In the genomic region with DNA sequence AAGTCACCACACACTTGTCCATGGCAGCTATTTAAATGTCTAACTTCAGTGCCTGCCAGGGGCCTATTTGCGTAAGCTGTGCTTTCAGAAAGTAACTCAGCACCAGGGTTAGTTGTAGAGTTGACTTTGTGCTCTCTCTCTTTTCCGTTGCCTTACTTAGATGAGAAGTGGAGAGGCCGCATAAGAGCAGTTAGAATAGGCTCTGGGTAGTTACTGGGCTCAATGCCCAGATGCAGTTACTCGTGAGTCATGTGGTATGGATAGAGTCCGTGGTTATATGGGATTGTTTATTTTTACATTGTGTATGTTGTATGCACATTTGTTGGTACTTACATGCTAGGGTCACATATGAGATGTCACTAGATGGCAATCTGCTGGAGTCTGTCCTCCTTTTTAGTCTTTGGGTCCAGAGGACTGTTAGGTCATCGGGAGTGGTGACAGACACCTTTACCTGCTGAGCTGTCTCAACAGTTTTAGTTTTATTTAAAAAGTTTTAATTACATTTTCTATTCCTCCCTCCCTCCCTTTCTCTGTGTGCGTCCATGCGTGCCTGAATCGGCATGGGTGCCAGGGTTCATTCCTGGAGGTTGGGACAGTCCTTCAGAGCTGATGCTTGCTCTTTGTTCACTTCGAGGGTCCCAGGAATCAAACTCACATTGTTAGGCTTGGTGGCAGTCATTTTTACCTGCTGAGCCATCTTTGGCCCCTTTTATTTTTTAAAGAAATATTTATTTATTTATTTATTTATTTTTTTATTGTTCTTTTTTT, we compare ENCODE assay signal across 9 mouse cellular contexts. TPM values are rescaled to one million over a fixed set of nuclear protein-coding genes. Genes with fewer than 3 reads are reported as not detected.
DNase-seq lines count a peak whose midpoint lies in the region; ATAC-seq and TF ChIP-seq lines count a peak whose summit lies in the region.
"Had no signal": no experiment of that assay in that cellular context is flagged by ENCODE, and none has a peak within 500 bp of the region (broad histone marks: within the 10 kb centered on the region; RNA-seq: fewer than 3 reads in every experiment).

No protein-coding gene starts in this region.

- no peak for TF ChIP-seq CTCF in hindbrain, postnatal 0 days (IDR thresholded peaks at IDR 0.05; ENCODE audit: low read depth)
- TF ChIP-seq CTCF in small intestine, adult 2 months (IDR thresholded peaks at IDR 0.05; ENCODE audit: extremely low read depth, insufficient read length, insufficient replicate concordance, low read depth, low read length): no peak

- peaks cover 29% of the 10 kb centered on the region for H3K4me1 ChIP-seq in forebrain, embryonic 15.5 days
- no peaks in the 10 kb centered on the region; the same call in 1 of the 2 replicates for H3K4me1 ChIP-seq in forebrain, embryonic 11.5 days (replicated peaks; ENCODE audit: control insufficient read depth, insufficient read depth, low read length)
- H3K4me1 ChIP-seq in hindbrain, postnatal 0 days (ENCODE audit: insufficient read depth, low read length): peaks cover 18% of the 10 kb centered on the region; the same call in 1 of the 2 replicates
- peaks cover 3% of the 10 kb centered on the region for H3K4me1 ChIP-seq in small intestine, adult 2 months (ENCODE audit: control insufficient read depth, insufficient read depth, insufficient read length, low read length)

- no peaks in the 10 kb centered on the region for H3K27me3 ChIP-seq in forebrain, embryonic 15.5 days
- H3K27me3 ChIP-seq in forebrain, embryonic 11.5 days (ENCODE audit: control insufficient read depth, insufficient read depth, low read length): no peaks in the 10 kb centered on the region
- no peaks in the 10 kb centered on the region for H3K27me3 ChIP-seq in hindbrain, postnatal 0 days (ENCODE audit: insufficient read depth, low read length)
- H3K27me3 ChIP-seq in small intestine, adult 2 months (ENCODE audit: control insufficient read depth, insufficient read depth, low read length): no peaks in the 10 kb centered on the region

- no peak for TF ChIP-seq POLR2A in small intestine, adult 2 months (IDR thresholded peaks at IDR 0.05; ENCODE audit: low read depth, low read length)

- WGBS in forebrain, embryonic 15.5 days: 56% methylated on average over 10 of the region's 10 CpGs
- 85% methylated on average over 10 of the region's 10 CpGs for WGBS in forebrain, embryonic 11.5 days
- 54% methylated on average over 10 of the region's 10 CpGs for WGBS in hindbrain, postnatal 0 days
- 42% methylated on average over 10 of the region's 10 CpGs for WGBS in small intestine, adult 2 months

- H3K4me3 ChIP-seq in forebrain, embryonic 15.5 days: no peak overlapping the region
- no peak overlapping the region for H3K4me3 ChIP-seq in forebrain, embryonic 11.5 days (ENCODE audit: low read depth, low read length)
- no peak overlapping the region for H3K4me3 ChIP-seq in hindbrain, postnatal 0 days (ENCODE audit: low read length)
- H3K4me3 ChIP-seq in small intestine, adult 2 months (ENCODE audit: low read depth, low read length): no peak overlapping the region

- H3K4me2 ChIP-seq in forebrain, embryonic 15.5 days (replicated peaks): peak overlapping the region; percentile 74; the same call in 1 of the 2 replicates
- no peak overlapping the region for H3K4me2 ChIP-seq in forebrain, embryonic 11.5 days (ENCODE audit: low read depth, low read length, severe bottlenecking)
- H3K4me2 ChIP-seq in hindbrain, postnatal 0 days (ENCODE audit: low read depth, low read length): peak overlapping the region; percentile 70

- no peak overlapping the region for H3K9ac ChIP-seq in forebrain, embryonic 15.5 days (replicated peaks)
- no peak overlapping the region for H3K9ac ChIP-seq in forebrain, embryonic 11.5 days (ENCODE audit: low read length)
- H3K9ac ChIP-seq in hindbrain, postnatal 0 days (replicated peaks; ENCODE audit: low read length): no peak overlapping the region
- H3K9ac ChIP-seq: liver, embryonic 14.5 days had no signal

- no peaks in the 10 kb centered on the region for H3K9me3 ChIP-seq in forebrain, embryonic 15.5 days
- H3K9me3 ChIP-seq in forebrain, embryonic 11.5 days (ENCODE audit: control insufficient read depth, low read length): no peaks in the 10 kb centered on the region
- no peaks in the 10 kb centered on the region for H3K9me3 ChIP-seq in hindbrain, postnatal 0 days (ENCODE audit: low read length)

- no peak for ATAC-seq in forebrain, embryonic 15.5 days (replicated peaks)
- no peak for ATAC-seq in forebrain, embryonic 11.5 days (replicated peaks; ENCODE audit: low FRiP score)
- no peak for ATAC-seq in hindbrain, postnatal 0 days

- DNase-seq in forebrain, embryonic 11.5 days (ENCODE audit: low spot score): no peak
- DNase-seq in lung, adult 18-20 months: peak; percentile 43 to 68
- DNase-seq in lung, postnatal 10 days: no peak
- peak; percentile 17 for DNase-seq in hindbrain, postnatal 0 days (ENCODE audit: low spot score)
- DNase-seq in ovary, postnatal 36 days (ENCODE audit: low spot score): no peak
- DNase-seq in right cerebral cortex, postnatal 14 days: no peak

- no peak overlapping the region for H3K27ac ChIP-seq in forebrain, embryonic 15.5 days (replicated peaks)
- no peak overlapping the region for H3K27ac ChIP-seq in forebrain, embryonic 11.5 days (ENCODE audit: low read depth, low read length)
- no peak overlapping the region for H3K27ac ChIP-seq in hindbrain, postnatal 0 days
- peak overlapping the region; percentile 7; the same call in 1 of the 2 replicates for H3K27ac ChIP-seq in small intestine, adult 2 months (ENCODE audit: insufficient read depth, low read depth, low read length)
- H3K27ac ChIP-seq: liver, embryonic 14.5 days had no signal

- H3K36me3 ChIP-seq in forebrain, embryonic 15.5 days: no peaks in the 10 kb centered on the region
- no peaks in the 10 kb centered on the region for H3K36me3 ChIP-seq in forebrain, embryonic 11.5 days (ENCODE audit: control insufficient read depth, insufficient read depth, low read length)
- H3K36me3 ChIP-seq in hindbrain, postnatal 0 days (ENCODE audit: insufficient read depth, low read length): no peaks in the 10 kb centered on the region
- no peaks in the 10 kb centered on the region for H3K36me3 ChIP-seq in small intestine, adult 2 months (ENCODE audit: control insufficient read depth, insufficient read depth, low read length)

RNA-seq across cellular contexts. Expression of a gene that starts 3.2 kb away (rescaled TPM):
- polyA plus RNA-seq in forebrain, embryonic 15.5 days (2015; fragmentation: Nextera tagmentation; extraction: Ambion mirVana): 28.9 and 30.1 TPM in 2 replicates
- polyA plus RNA-seq in forebrain, embryonic 11.5 days (2014; fragmentation: Nextera tagmentation; extraction: Ambion mirVana): 17.2 and 17.6 TPM in 2 replicates
- 44.5 and 53.0 TPM in 2 replicates for total RNA-seq in hindbrain, postnatal 0 days (2014; rRNA removed)
- 26.1 and 30.1 TPM in 2 replicates for polyA plus RNA-seq in hindbrain, postnatal 0 days (2015; fragmentation: Nextera tagmentation; extraction: Ambion mirVana)
- polyA plus RNA-seq in small intestine, adult 2 months (2012; rRNA removed): 4.7 and 13.0 TPM in 2 replicates

Comparison
In these comparisons a context has a peak if more than half of its experiments do, and no peak if none do; other contexts are left out.
1. DNase-seq: peak in lung, adult 18-20 months (2 of 2) and hindbrain, postnatal 0 days (single experiment); none in forebrain, embryonic 11.5 days (single experiment), lung, postnatal 10 days (single experiment), ovary, postnatal 36 days (single experiment) and right cerebral cortex, postnatal 14 days (single experiment).